Comparison of ENCODE assay signal across 8 mouse cellular contexts in the genomic region with DNA sequence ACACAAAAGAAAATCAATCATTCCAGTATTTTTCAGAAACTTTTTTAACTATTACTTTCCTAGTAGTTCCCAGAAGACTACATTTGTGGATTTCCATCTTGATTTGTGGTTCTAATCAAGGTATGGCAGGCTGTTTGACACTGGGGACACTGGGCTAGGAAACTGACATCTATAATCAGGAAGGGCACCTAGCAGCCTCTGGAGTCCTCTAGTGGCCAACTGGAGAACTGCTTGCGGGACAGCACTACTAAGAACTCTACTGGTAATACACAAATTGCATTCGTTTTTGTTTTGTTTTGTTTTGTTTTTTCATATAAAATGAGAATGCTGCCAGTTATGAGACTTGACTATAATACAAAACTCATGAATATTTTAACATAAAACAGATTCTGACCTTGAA.
DNase-seq lines count a peak whose midpoint lies in the region; ATAC-seq and TF ChIP-seq lines count a peak whose summit lies in the region.

No protein-coding gene starts in this region.

- no peak for TF ChIP-seq POLR2A in cerebellum, adult 2 months (IDR thresholded peaks at IDR 0.05; ENCODE audit: borderline replicate concordance, insufficient read depth, low read length)
- no peak for TF ChIP-seq POLR2A in testis, adult 2 months (IDR thresholded peaks at IDR 0.05; ENCODE audit: control insufficient read depth, low read depth, low read length)

- no peak overlapping the region for H3K4me3 ChIP-seq in heart, embryonic 10.5 days
- no peak overlapping the region for H3K4me3 ChIP-seq in heart, embryonic 11.5 days (ENCODE audit: low read depth, low read length)
- H3K4me3 ChIP-seq in G1E (ENCODE audit: low read depth, low read length): no peak overlapping the region
- H3K4me3 ChIP-seq in cerebellum, adult 2 months (replicated peaks; ENCODE audit: insufficient read depth, low read depth, low read length): no peak overlapping the region
- no peak overlapping the region for H3K4me3 ChIP-seq in gastrocnemius, adult 2 months
- H3K4me3 ChIP-seq in testis, adult 2 months (ENCODE audit: control insufficient read depth, low read depth, low read length): no peak overlapping the region

- H3K9me3 ChIP-seq in heart, embryonic 10.5 days: no peaks in the 10 kb centered on the region
- no peaks in the 10 kb centered on the region for H3K9me3 ChIP-seq in heart, embryonic 11.5 days (replicated peaks; ENCODE audit: control insufficient read depth, low read length)
- no peaks in the 10 kb centered on the region for H3K9me3 ChIP-seq in G1E (replicated peaks)

- H3K4me2 ChIP-seq in heart, embryonic 11.5 days: no peak overlapping the region

- DNase-seq in heart, embryonic 10.5 days (ENCODE audit: low spot score): peak; percentile 76
- peak; percentile 18 for DNase-seq in G1E (ENCODE audit: low spot score)
- DNase-seq in cerebellum, adult 2 months: peak; percentile 35 to 57
- peak; percentile 56 for DNase-seq in gastrocnemius, adult 2 months
- peak; percentile 77 for DNase-seq in layer of hippocampus, postnatal 10 days (ENCODE audit: low spot score in 2 of 2)

- no peaks in the 10 kb centered on the region for H3K36me3 ChIP-seq in heart, embryonic 10.5 days
- no peaks in the 10 kb centered on the region for H3K36me3 ChIP-seq in heart, embryonic 11.5 days (ENCODE audit: control insufficient read depth, insufficient read depth, low read length)
- H3K36me3 ChIP-seq in G1E (replicated peaks): peaks cover 15% of the 10 kb centered on the region
- no peaks in the 10 kb centered on the region for H3K36me3 ChIP-seq in testis, adult 2 months (ENCODE audit: control insufficient read depth, insufficient read depth, low read length)

- intact Hi-C loops in gastrocnemius, adult 2 months (cut with DNase I): loop anchor here (2.0 kb wide), 1 partner anchor 842 kb away; no protein-coding TSS in a partner anchor

- no peak overlapping the region for H3K27ac ChIP-seq in heart, embryonic 10.5 days
- no peak overlapping the region for H3K27ac ChIP-seq in heart, embryonic 11.5 days (ENCODE audit: low read depth, low read length)
- H3K27ac ChIP-seq in cerebellum, adult 2 months (ENCODE audit: insufficient read depth, low read length): no peak overlapping the region
- H3K27ac ChIP-seq in gastrocnemius, adult 2 months: no peak overlapping the region
- H3K27ac ChIP-seq in testis, adult 2 months (ENCODE audit: control insufficient read depth, insufficient read depth, low read depth, low read length): no peak overlapping the region

- ATAC-seq in heart, embryonic 11.5 days (replicated peaks; ENCODE audit: insufficient number of reproducible peaks, low FRiP score, low TSS enrichment): no peak
- peak; percentile 34; the same call in 1 of the 2 replicates for ATAC-seq in G1E (ENCODE audit: extremely low read depth, insufficient number of reproducible peaks, low FRiP score, poor library complexity, severe bottlenecking)
- peak; percentile 96 for ATAC-seq in megakaryocyte-erythroid progenitor cell, adult 5-6 weeks (replicated peaks; ENCODE audit: low FRiP score, low TSS enrichment, poor library complexity, severe bottlenecking)

- no peaks in the 10 kb centered on the region for H3K27me3 ChIP-seq in heart, embryonic 10.5 days (ENCODE audit: insufficient read depth, poor library complexity, severe bottlenecking)
- no peaks in the 10 kb centered on the region for H3K27me3 ChIP-seq in heart, embryonic 11.5 days (ENCODE audit: control insufficient read depth, insufficient read depth, low read length)
- no peaks in the 10 kb centered on the region for H3K27me3 ChIP-seq in G1E (ENCODE audit: insufficient read depth, low read length)
- H3K27me3 ChIP-seq in cerebellum, adult 2 months (ENCODE audit: control insufficient read depth, insufficient read depth, low read length): no peaks in the 10 kb centered on the region
- H3K27me3 ChIP-seq in testis, adult 2 months (ENCODE audit: control insufficient read depth, insufficient read depth, low read length): no peaks in the 10 kb centered on the region

- no peaks in the 10 kb centered on the region for H3K4me1 ChIP-seq in heart, embryonic 10.5 days
- H3K4me1 ChIP-seq in heart, embryonic 11.5 days (ENCODE audit: control insufficient read depth, insufficient read depth, low read length): no peaks in the 10 kb centered on the region
- no peaks in the 10 kb centered on the region for H3K4me1 ChIP-seq in G1E (ENCODE audit: insufficient read depth, low read depth, low read length)
- H3K4me1 ChIP-seq in cerebellum, adult 2 months (ENCODE audit: control insufficient read depth, insufficient read depth, low read length): no peaks in the 10 kb centered on the region
- H3K4me1 ChIP-seq in testis, adult 2 months (ENCODE audit: control insufficient read depth, insufficient read depth, low read length): no peaks in the 10 kb centered on the region

- WGBS in heart, embryonic 10.5 days: 20% methylated on average over 2 of the region's 2 CpGs
- 20% methylated on average over 2 of the region's 2 CpGs for WGBS in heart, embryonic 11.5 days (ENCODE audit: insufficient replicate concordance)
- 19% methylated on average over 2 of the region's 2 CpGs for WGBS in cerebellum, adult 2 months

- TF ChIP-seq CTCF in G1E (IDR thresholded peaks at IDR 0.05; ENCODE audit: low read depth, low read length): peak; percentile 99
- TF ChIP-seq CTCF in cerebellum, adult 2 months (IDR thresholded peaks at IDR 0.05; ENCODE audit: borderline replicate concordance, insufficient read depth, low read depth, low read length): peak; percentile 84
- peak; percentile 97 for TF ChIP-seq CTCF in gastrocnemius, adult 2 months (IDR thresholded peaks at IDR 0.05)
- TF ChIP-seq CTCF in testis, adult 2 months (IDR thresholded peaks at IDR 0.05; ENCODE audit: control insufficient read depth, insufficient read depth, insufficient replicate concordance, low read depth, low read length): peak; percentile 69; the same call in 1 of the 2 replicates

- H3K9ac ChIP-seq in heart, embryonic 11.5 days (ENCODE audit: low read depth, low read length): no peak overlapping the region

Comparison
In these comparisons a context has a peak if more than half of its experiments do, and no peak if none do; other contexts are left out.
1. DNase-seq: peak in every context shown above with its lines; median percentile 77 in layer of hippocampus, postnatal 10 days; 76 in heart, embryonic 10.5 days; 56 in gastrocnemius, adult 2 months; 46 in cerebellum, adult 2 months; 18 in G1E.